Mouse (Mus musculus): ENCODE measurements around the gene Sost. TPM values are rescaled to one million over a fixed set of nuclear protein-coding genes. Genes with fewer than 3 reads are reported as not detected.

Gene Sost
- polyA plus RNA-seq, 1 experiment from 2014 or later, result 0.43 TPM

DNA sequence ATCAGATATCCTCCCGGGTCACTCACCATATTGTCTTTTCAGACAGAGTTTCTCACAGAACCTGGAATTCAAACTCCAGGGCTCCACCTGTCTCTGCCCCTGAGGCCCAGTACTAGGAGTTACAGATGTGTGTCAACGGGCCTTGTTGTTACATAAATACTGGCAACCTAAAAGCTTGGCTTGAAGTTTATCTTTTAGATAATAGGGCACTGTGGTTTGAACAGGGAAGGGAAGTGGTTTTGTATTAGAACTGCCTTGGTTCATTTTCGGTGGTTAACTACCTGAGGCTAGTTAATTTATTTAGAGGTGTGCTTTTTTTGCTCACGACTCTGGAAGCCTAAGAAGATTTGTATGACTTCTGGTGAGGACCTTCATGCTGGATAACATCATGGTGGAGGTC lies 13.4 kb downstream of the Sost start:
- no peak overlapping the region for H3K4me2 ChIP-seq (ENCODE audit: low read depth, severe bottlenecking)
- H3K9me3 ChIP-seq (ENCODE audit: control insufficient read depth, low read length), result no peaks in the 10 kb centered on the region
- H3K36me3 ChIP-seq (ENCODE audit: control insufficient read depth, insufficient read depth, low read length), result no peaks in the 10 kb centered on the region
- DNase-seq (ENCODE audit: low spot score) (no peak), ATAC-seq (ENCODE audit: insufficient number of reproducible peaks, low FRiP score, low TSS enrichment, low read depth) (no peak)
- H3K9ac ChIP-seq (ENCODE audit: low read length), result no peak overlapping the region
- no peaks in the 10 kb centered on the region for H3K27me3 ChIP-seq (ENCODE audit: control insufficient read depth, insufficient read depth, low read length)
- no peak overlapping the region for H3K4me3 ChIP-seq (ENCODE audit: low read depth, low read length)
- H3K27ac ChIP-seq (replicated peaks; ENCODE audit: low read depth, low read length), result no peak overlapping the region
- peaks cover 6% of the 10 kb centered on the region; the same call in 1 of the 2 replicates for H3K4me1 ChIP-seq (ENCODE audit: control insufficient read depth, insufficient read depth, low read length)
- WGBS, result 71% methylated on average over 4 of the region's 4 CpGs

DNA sequence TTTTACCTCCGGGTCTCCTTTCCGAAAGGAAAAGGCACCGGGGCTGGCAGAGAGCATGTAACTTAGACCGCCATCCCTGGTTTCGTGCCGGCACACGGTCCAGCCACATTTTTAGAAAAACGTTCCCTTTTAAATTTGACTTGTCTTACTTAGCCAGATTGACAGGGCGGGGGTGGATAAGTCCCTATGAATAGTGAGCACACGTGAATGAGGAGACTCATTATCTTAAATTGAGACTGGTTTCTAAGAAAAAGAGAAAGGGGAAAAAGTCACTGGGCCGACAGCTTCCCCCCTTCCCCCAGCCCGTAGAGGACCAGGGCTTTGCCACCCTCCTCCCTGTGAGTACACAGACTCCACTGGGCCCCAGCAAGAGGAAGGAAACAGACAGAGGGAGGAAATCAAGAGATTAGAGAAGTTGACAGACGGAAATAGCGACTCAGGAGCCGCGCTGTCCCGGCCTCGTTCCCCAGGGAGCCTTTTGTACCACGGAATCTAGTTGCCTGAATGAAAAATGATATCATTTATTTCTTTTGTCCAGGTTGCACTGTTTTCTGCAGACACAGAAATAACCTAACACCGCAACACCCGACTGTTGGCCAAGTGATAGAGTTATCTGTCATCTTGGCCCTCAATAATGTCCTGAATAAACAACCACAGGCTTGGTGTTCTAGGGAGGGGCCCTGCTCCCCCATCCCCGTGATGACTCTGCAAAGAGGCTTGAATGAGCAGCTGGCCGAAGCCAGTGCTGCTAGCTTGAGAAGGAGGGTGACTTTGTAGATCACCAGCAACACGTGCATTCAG lies 14.1 kb downstream of the Sost start:
- no peaks in the 10 kb centered on the region for H3K27me3 ChIP-seq (ENCODE audit: control insufficient read depth, insufficient read depth, low read length)

DNA sequence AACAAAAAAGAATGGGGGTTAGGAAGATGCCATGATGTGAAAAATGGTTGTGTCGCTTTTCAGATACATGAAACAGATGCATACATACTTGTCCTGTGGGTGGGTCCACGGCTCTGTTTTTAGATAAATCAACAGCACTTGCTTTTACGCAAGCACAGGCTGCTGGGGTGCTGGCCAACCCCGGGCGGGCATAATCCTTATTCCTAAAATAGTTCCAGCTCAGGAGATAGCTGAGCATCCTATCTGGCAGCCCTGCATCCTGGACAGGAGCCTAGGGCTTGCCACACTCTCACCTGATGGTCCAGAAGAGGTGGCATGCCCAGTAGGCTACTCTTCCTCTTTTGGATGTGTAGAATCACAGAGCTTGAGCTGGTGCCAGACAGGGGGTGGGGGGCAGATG lies 16.8 kb downstream of the Sost start:
- H3K27me3 ChIP-seq (ENCODE audit: control insufficient read depth, insufficient read depth, low read length), result no peaks in the 10 kb centered on the region
- 91% methylated on average over 5 of the region's 5 CpGs for WGBS
- no peak overlapping the region for H3K27ac ChIP-seq (replicated peaks; ENCODE audit: low read depth, low read length)
- no peak overlapping the region for H3K4me2 ChIP-seq (ENCODE audit: low read depth, severe bottlenecking)
- no peaks in the 10 kb centered on the region for H3K36me3 ChIP-seq (ENCODE audit: control insufficient read depth, insufficient read depth, low read length)
- DNase-seq (ENCODE audit: low spot score) (no peak), ATAC-seq (ENCODE audit: insufficient number of reproducible peaks, low FRiP score, low TSS enrichment, low read depth) (no peak)
- H3K4me1 ChIP-seq (ENCODE audit: control insufficient read depth, insufficient read depth, low read length), result peaks cover 6% of the 10 kb centered on the region; the same call in 1 of the 2 replicates
- no peak overlapping the region for H3K4me3 ChIP-seq (ENCODE audit: low read depth, low read length)
- no peaks in the 10 kb centered on the region for H3K9me3 ChIP-seq (ENCODE audit: control insufficient read depth, low read length)
- no peak overlapping the region for H3K9ac ChIP-seq (ENCODE audit: low read length)

More for the DNA sequence above, 14.1 kb downstream of the Sost start:
- Histone ChIP-seq H3K27ac (replicated peaks; ENCODE audit: low read depth, low read length) (no peak overlapping the region), H3K4me3 (ENCODE audit: low read depth, low read length) (no peak overlapping the region), H3K36me3 (ENCODE audit: control insufficient read depth, insufficient read depth, low read length) (no peaks in the 10 kb centered on the region), H3K4me1 (ENCODE audit: control insufficient read depth, insufficient read depth, low read length) (peaks cover 6% of the 10 kb centered on the region; the same call in 1 of the 2 replicates), H3K4me2 (ENCODE audit: low read depth, severe bottlenecking) (no peak overlapping the region), H3K9ac (ENCODE audit: low read length) (no peak overlapping the region), H3K9me3 (ENCODE audit: control insufficient read depth, low read length) (no peaks in the 10 kb centered on the region)
- DNase-seq (ENCODE audit: low spot score), result no peak
- no peak for ATAC-seq (ENCODE audit: insufficient number of reproducible peaks, low FRiP score, low TSS enrichment, low read depth)
- 38% methylated on average over 24 of the region's 24 CpGs for WGBS

DNA sequence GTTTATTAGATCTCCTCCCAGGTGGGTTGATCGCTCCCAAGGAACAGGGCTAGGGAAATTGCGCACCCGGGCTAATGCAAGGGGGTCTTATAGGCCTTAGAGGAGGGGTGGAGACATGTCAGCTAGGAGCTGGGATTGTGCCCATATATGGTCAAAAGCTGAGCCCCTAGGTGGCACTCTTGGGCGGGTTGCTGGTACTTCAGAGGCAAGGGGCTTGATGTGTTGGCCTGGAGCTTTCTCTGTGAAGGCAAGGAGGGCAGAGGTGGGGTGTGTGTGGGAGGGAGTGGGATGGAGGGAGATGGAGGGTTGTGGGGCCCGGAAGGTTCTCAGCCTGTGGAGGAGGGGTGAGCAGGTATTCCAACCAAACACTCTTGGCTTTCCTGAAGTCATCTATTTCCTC lies 20.3 kb downstream of the Sost start:
- no peaks in the 10 kb centered on the region for H3K9me3 ChIP-seq (ENCODE audit: control insufficient read depth, low read length)
- H3K27me3 ChIP-seq (ENCODE audit: control insufficient read depth, insufficient read depth, low read length), result no peaks in the 10 kb centered on the region
- H3K4me2 ChIP-seq (ENCODE audit: low read depth, severe bottlenecking), result no peak overlapping the region
- H3K27ac ChIP-seq (replicated peaks; ENCODE audit: low read depth, low read length), result no peak overlapping the region
- no peaks in the 10 kb centered on the region for H3K4me1 ChIP-seq (ENCODE audit: control insufficient read depth, insufficient read depth, low read length)
- H3K4me3 ChIP-seq (ENCODE audit: low read depth, low read length), result no peak overlapping the region
- H3K9ac ChIP-seq (ENCODE audit: low read length), result no peak overlapping the region
- ATAC-seq (ENCODE audit: insufficient number of reproducible peaks, low FRiP score, low TSS enrichment, low read depth) (no peak), DNase-seq (ENCODE audit: low spot score) (peak; percentile 71)
- 19% methylated on average over 5 of the region's 5 CpGs for WGBS
- H3K36me3 ChIP-seq (ENCODE audit: control insufficient read depth, insufficient read depth, low read length), result no peaks in the 10 kb centered on the region

DNA sequence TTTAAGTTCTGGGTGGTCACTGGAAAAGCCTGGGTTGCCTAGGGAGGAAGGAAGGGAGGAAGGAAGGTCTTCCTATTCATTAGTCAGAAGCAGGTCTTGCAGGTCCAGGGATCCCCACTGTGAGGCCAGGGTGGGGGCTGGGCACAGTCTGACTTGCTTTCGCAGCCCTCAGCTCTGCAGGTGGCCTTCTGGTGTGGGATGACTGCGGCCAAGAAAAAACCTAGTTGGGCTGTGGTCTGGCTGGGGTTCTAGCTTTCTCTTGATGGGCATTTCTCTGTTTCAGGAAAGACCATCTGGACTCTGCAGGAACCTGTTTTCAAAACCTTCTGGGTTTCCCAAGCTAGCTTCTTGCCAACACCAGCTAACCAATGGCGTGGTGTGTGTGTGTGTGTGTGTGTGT lies 23.8 kb downstream of the Sost start:
- DNase-seq (ENCODE audit: low spot score) (no peak), ATAC-seq (ENCODE audit: insufficient number of reproducible peaks, low FRiP score, low TSS enrichment, low read depth) (no peak)
- Histone ChIP-seq H3K27ac (replicated peaks; ENCODE audit: low read depth, low read length) (no peak overlapping the region), H3K4me2 (ENCODE audit: low read depth, severe bottlenecking) (no peak overlapping the region), H3K27me3 (ENCODE audit: control insufficient read depth, insufficient read depth, low read length) (peaks cover 4% of the 10 kb centered on the region), H3K4me1 (ENCODE audit: control insufficient read depth, insufficient read depth, low read length) (0 out of 2 replicates have a peak, but pooled peaks cover 3% of the 10 kb centered on the region), H3K9me3 (ENCODE audit: control insufficient read depth, low read length) (no peaks in the 10 kb centered on the region), H3K4me3 (ENCODE audit: low read depth, low read length) (no peak overlapping the region), H3K9ac (ENCODE audit: low read length) (no peak overlapping the region), H3K36me3 (ENCODE audit: control insufficient read depth, insufficient read depth, low read length) (no peaks in the 10 kb centered on the region)
- 33% methylated on average over 3 of the region's 3 CpGs for WGBS

DNA sequence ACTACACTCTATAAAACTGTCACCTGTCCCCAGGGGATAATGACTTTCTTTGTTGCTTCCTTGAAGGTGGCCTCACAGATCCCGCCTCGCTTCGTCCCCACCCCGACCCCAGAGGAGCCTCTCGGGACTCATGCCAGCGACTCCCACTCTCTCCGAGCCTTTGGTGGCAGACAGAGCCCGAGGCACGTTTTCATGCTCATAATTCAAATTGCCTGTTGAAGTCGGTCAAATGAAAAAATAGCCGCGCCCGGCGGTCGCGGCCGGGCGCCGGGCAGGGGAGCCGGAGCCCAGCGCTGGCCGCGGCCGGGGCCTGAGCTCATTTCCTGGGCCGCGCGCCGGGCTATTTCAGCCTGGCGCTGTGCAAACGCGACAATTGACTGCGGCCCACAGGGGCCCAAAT lies 29.7 kb downstream of the Sost start:
- ATAC-seq (ENCODE audit: insufficient number of reproducible peaks, low FRiP score, low TSS enrichment, low read depth) (no peak), DNase-seq (ENCODE audit: low spot score) (peak; percentile 53)
- peak overlapping the region; percentile 58 for H3K9ac ChIP-seq (ENCODE audit: low read length)
- H3K4me3 ChIP-seq (ENCODE audit: low read depth, low read length), result peak overlapping the region; percentile 34
- WGBS, result under 1% methylated on average over 32 of the region's 32 CpGs
- no peaks in the 10 kb centered on the region for H3K9me3 ChIP-seq (ENCODE audit: control insufficient read depth, low read length)
- no peak overlapping the region for H3K27ac ChIP-seq (replicated peaks; ENCODE audit: low read depth, low read length)
- H3K4me2 ChIP-seq (ENCODE audit: low read depth, severe bottlenecking), result peak overlapping the region; percentile 71
- peaks cover 17% of the 10 kb centered on the region for H3K27me3 ChIP-seq (ENCODE audit: control insufficient read depth, insufficient read depth, low read length)
- H3K4me1 ChIP-seq (ENCODE audit: control insufficient read depth, insufficient read depth, low read length), result peaks cover 5% of the 10 kb centered on the region
- no peaks in the 10 kb centered on the region for H3K36me3 ChIP-seq (ENCODE audit: control insufficient read depth, insufficient read depth, low read length)

DNA sequence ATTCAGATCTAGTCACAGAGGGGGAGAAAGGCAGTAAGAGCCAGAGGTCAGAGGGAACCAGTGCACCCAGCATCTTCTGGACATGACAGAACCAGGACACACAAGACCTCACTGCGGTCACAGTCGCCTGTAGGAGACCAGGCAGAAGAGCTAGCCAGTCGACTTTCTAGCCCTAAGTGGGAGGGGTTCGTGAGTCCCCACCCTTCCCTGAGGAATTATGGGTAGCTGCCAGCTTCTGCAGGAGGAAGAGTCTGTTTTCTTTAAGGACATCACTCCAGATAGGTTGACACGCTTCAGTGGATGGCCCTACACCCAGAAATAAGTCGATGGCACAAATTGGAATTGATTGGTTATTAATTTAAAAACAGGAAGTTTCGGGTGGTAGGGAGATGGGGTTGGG lies 30.4 kb downstream of the Sost start:
- no peak overlapping the region for H3K27ac ChIP-seq (replicated peaks; ENCODE audit: low read depth, low read length)
- no peak for ATAC-seq (ENCODE audit: insufficient number of reproducible peaks, low FRiP score, low TSS enrichment, low read depth)
- DNase-seq (ENCODE audit: low spot score), result no peak
- peaks cover 17% of the 10 kb centered on the region for H3K27me3 ChIP-seq (ENCODE audit: control insufficient read depth, insufficient read depth, low read length)
- no peak overlapping the region for H3K4me3 ChIP-seq (ENCODE audit: low read depth, low read length)
- H3K9me3 ChIP-seq (ENCODE audit: control insufficient read depth, low read length), result no peaks in the 10 kb centered on the region
- 27% methylated on average over 7 of the region's 7 CpGs for WGBS
- no peaks in the 10 kb centered on the region for H3K36me3 ChIP-seq (ENCODE audit: control insufficient read depth, insufficient read depth, low read length)
- H3K9ac ChIP-seq (ENCODE audit: low read length), result no peak overlapping the region
- H3K4me2 ChIP-seq (ENCODE audit: low read depth, severe bottlenecking), result no peak overlapping the region; the same call in 1 of the 2 replicates
- H3K4me1 ChIP-seq (ENCODE audit: control insufficient read depth, insufficient read depth, low read length), result peaks cover 5% of the 10 kb centered on the region

DNA sequence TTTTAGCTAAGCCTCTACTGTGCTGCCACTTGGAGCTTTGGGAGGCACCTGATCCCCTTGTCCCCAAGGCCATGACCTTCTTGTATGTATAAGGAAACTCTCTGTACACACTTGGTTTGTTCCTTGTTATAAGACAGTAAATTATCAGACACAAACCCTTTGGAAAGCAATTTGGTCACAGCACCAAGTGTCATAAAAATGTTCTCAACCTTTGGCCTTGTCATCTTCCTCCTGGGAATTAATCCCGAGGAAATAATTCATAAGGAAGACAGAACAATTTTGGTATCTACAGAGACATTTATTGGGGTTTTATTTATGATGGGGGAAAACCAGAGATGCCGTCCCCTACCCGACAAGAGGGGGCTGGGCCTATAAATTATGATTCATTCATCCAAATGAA lies 31.1 kb downstream of the Sost start:
- Histone ChIP-seq H3K4me3 (ENCODE audit: low read depth, low read length) (no peak overlapping the region), H3K9me3 (ENCODE audit: control insufficient read depth, low read length) (no peaks in the 10 kb centered on the region), H3K4me2 (ENCODE audit: low read depth, severe bottlenecking) (no peak overlapping the region), H3K4me1 (ENCODE audit: control insufficient read depth, insufficient read depth, low read length) (peaks cover 2% of the 10 kb centered on the region), H3K27me3 (ENCODE audit: control insufficient read depth, insufficient read depth, low read length) (peaks cover 17% of the 10 kb centered on the region), H3K36me3 (ENCODE audit: control insufficient read depth, insufficient read depth, low read length) (no peaks in the 10 kb centered on the region), H3K9ac (ENCODE audit: low read length) (no peak overlapping the region), H3K27ac (replicated peaks; ENCODE audit: low read depth, low read length) (no peak overlapping the region)
- WGBS, result 74% methylated on average over 3 of the region's 3 CpGs
- DNase-seq (ENCODE audit: low spot score) (no peak), ATAC-seq (ENCODE audit: insufficient number of reproducible peaks, low FRiP score, low TSS enrichment, low read depth) (no peak)
